Mouse (Mus musculus) CD4-positive, CD25-positive, alpha-beta regulatory T cell, adult 4 months (primary cell): ENCODE results near the gene 1700020L24Rik. TPM values are rescaled to one million over a fixed set of nuclear protein-coding genes. Genes with fewer than 3 reads are reported as not detected.

Experiments
- ATAC-seq: one replicate; pipeline ENCODE4 v1.8.0; 2017
- polyA plus RNA-seq, 2 experiments: library from polyadenylated mRNA; unstranded; fragments of 100-300 nt; shearing (Covaris generic); gene quantifications; one replicate each; pipeline ENCODE4 v1.2.1; 2017

1700020L24Rik gene
- polyA plus RNA-seq: under 1 TPM in 1 of 2 experiments, not detected in 1; 0.85 TPM

- ATAC-seq: no peak
Measured at GRCm38 (mm10) chr11:83437377-83437776, at the start of gene 1700020L24Rik. Gene 1700020L24Rik, plus strand, starts transcription at chr11:83437677.

GRCm38 (mm10) chr11:83393062-83393461 lies 44.4 kb upstream of the 1700020L24Rik start:
- ATAC-seq: no peak

DNA sequence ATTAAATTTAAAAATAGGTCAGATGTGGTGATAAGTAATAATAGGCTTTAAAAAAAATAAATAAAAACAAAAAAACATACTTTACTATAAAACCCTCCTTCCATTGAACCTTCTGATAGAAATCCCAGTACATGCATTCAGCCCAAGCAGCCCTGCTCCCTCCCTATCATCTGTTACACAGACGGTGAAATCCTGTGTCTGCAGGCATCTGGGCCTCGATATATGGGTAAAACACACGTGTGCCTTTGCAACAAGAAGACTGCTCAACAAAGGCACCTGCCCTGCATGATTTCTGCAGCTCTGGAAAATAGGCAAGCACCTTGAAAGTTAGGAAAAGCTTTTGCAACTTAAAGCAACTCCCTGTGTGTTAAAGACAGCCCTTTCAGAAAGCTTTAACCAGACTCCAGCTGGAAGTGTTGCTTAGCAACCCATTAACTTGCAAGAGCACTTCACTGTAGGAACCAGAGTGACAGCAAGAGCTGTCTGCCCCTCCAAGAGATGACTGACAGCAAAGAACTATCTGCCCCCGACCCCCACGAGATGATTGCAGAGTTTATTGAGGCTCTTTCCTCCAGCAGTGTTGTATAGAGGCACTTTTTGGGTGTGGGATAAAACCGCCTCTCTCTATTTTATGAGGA lies 42.6 kb upstream of the 1700020L24Rik start:
- ATAC-seq: no peak

GRCm38 (mm10) chr11:83397626-83398025 lies 39.9 kb upstream of the 1700020L24Rik start:
- ATAC-seq: no peak

DNA sequence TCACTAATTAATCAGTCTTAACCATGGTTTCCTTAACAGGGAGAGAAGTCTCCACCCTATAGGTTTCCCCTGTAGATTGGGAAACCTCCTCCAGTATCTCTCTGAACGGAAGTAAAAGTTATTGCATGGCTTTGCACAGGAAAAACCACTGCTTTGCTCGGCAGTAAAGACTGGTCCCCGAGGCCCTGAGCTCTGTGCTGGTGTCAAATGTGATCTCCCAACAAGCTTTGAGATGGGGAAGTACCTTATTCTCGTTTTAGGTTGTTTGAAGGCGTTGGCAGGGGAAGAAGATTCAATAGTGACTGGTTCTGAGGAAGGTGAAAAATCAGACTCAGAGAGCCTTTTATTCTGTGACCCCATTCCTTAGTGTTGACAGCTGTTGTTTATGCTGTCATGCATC lies 38.8 kb upstream of the 1700020L24Rik start:
- ATAC-seq: no peak

DNA sequence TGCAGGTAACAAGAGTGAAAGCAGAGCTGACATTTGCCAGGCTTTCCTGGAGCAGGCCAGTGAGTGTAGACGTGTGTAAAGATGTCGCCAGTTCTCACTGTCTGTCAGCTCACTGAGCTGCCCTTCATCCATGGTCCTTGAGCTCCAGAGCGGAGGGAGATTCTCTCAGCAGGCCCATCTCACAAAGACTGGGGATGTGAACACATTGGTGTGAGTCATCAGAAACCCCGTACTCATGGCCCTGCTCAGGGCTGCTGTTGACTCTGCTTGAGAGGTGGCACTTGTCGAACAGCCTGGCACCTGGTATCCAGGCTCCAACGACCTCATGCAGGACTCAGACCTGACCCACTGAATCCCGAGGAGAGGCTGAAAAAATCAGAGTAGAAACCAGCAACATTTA lies 33.7 kb upstream of the 1700020L24Rik start:
- no peak for ATAC-seq

GRCm38 (mm10) chr11:83406391-83406790 lies 31.1 kb upstream of the 1700020L24Rik start:
- ATAC-seq: no peak

DNA sequence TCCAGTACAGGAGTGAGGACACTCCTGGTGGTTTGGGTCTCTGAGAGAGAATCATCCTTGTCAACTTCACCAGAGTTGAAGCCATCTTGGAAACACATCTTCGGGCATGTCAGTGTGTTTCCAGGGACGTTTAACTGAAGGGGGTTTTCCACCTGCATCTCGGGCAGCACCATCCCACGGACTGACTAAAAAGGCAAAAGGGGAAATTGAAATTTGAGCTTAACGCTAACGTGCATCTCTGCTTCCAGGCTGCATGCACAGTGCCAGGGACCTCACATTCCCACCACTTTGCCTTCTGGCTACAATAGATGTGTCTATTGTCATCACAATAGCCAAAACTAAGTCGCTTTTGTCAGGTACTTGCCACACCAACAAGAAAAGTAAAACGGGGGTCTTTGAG lies 29.2 kb upstream of the 1700020L24Rik start:
- no peak for ATAC-seq

DNA sequence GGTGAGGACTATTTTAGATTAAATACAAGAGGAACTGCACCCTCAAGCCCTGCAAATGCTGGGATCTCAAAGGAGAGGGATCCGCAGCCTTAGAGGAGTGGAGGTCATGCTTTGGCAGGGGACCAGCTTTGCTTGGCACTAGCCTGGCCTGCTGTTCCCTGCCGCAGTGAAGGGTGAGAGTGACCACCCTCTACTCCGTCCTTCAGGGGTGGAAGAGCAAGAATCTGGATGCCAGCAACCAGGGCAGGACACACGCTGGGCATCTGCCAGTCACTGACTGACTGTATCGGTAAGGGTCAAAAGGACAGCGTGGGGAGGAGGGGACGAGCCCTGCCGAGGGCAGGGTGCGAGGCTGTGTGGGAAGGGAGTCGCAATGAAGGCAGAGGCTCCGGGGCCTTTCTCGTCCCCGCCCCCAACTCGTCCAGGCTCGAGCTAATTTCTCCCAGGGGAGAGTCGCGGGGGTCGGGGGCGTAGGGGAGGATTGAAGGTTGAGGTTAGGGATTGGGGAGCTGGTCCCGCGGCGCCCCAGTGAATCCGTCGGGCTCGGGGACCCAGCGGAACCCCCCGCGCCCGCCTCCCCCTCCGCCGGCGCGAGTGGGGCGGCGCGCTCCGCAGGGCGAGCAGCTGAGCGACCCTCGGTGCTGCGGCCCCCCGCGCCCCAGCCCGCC lies 28.3 kb upstream of the 1700020L24Rik start, which contains the start of gene Rasl10b:
Rasl10b (plus strand) TSS at position 51 of the 668 bp plus-strand sequence.
- no peak for ATAC-seq

- no peak for ATAC-seq
Measured at GRCm38 (mm10) chr11:83409792-83410291, 27.6 kb upstream of the 1700020L24Rik start.

GRCm38 (mm10) chr11:83410510-83410909 lies 27.0 kb upstream of the 1700020L24Rik start:
- no peak for ATAC-seq

DNA sequence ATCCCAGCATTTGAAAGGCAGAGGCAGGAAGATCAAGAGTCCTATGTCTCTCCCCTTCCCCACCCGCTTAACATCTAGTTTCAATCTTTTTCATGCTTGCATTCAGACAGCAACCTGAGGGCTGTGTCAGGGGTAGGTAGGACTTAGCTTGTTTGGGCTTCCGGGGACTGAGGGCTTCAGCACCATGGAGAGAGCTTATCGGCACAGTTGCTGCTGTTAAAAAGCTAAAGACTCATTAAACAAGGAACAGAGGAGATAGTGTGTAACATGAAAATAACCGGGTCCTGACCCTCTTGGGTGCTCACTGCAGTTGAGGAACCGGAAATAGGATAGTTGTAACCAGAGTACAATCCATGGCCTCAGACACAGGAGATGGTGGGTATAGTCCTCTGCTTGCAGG lies 20.4 kb upstream of the 1700020L24Rik start:
- no peak for ATAC-seq

- ATAC-seq: no peak
Measured at GRCm38 (mm10) chr11:83417708-83418107, 19.8 kb upstream of the 1700020L24Rik start.

DNA sequence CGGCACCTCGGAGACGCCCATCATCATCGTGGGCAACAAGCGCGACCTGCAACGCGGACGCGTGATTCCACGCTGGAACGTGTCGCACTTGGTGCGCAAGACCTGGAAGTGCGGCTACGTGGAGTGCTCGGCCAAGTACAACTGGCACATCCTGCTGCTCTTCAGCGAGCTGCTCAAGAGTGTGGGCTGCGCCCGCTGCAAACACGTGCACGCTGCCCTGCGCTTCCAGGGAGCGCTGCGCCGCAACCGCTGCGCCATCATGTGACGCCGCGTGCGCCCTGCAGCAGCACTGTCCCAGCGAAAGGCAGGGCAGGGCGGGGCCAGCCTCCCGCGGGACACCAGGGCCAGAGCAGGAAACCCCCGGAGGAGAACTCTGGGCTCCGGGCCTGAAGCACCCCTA lies 18.9 kb upstream of the 1700020L24Rik start:
- no peak for ATAC-seq

DNA sequence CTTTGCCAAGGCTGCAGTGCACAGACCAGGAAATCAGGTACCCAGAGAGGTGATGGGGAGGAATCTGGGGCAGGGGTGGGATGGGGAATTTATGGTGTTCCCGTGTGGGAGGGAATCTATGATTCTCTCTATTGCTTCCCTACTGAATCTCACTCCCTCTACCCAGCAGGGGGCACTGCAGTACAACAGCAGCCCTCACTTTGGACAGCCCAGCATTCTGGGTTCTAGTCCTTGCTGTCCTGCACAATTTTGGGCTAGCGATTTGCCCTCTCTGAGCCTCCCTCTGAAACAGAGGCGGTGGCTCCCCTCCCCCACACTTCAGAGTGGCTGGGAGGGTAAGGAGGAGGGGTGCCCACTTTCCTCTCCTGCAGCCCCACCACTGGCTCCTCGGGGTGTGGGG lies 17.1 kb upstream of the 1700020L24Rik start:
- no peak for ATAC-seq

GRCm38 (mm10) chr11:83421305-83421704 lies 16.2 kb upstream of the 1700020L24Rik start:
- ATAC-seq: no peak

- ATAC-seq: no peak
Measured at GRCm38 (mm10) chr11:83424681-83425080, 12.8 kb upstream of the 1700020L24Rik start.

- ATAC-seq: no peak
Measured at GRCm38 (mm10) chr11:83426964-83427363, 10.5 kb upstream of the 1700020L24Rik start.

- no peak for ATAC-seq
Measured at GRCm38 (mm10) chr11:83429355-83429754, 8.1 kb upstream of the 1700020L24Rik start, which contains the start of gene Gas2l2. Gene Gas2l2, minus strand, starts transcription at chr11:83429455.

- no peak for ATAC-seq
Measured at GRCm38 (mm10) chr11:83432533-83432932, 4.9 kb upstream of the 1700020L24Rik start.

DNA sequence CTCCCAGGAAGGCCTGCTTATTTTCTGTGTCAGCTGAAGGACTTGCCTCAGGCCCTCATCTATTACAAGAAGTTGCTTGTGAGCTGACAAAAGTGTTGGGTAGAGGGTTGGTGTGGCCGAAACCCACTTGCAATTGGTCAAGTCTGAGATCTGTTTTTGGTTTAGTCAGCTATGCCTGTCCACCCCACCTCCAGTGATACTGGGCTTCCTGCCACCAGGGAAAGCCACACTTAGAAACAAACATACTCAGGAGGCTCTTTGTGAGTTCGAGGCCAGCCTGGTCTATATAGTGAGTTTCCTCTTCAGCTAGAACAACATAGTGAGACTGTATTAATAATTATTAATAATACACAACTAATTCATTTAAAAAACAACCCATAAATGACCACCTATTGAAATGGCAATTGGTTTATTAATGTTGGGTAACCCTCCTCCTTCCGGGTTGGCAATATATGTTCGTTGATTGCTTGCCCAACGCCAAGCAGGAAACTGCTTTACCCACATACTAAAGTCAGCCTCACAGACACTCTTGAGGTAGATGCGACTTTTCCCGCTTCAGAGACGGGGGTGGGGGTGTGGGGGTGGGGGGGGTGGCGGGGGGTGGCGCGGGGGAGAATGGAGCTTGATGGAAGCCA lies 2.1 kb downstream of the 1700020L24Rik start:
- no peak for ATAC-seq

- ATAC-seq: peak; percentile 91
Measured at GRCm38 (mm10) chr11:83440081-83441064, 2.9 kb downstream of the 1700020L24Rik start.
